Mouse (Mus musculus) layer of hippocampus, postnatal 10 days (tissue): ENCODE data around the gene Myh9. TPM values are rescaled to one million over a fixed set of nuclear protein-coding genes. Genes with fewer than 3 reads are reported as not detected.
A peak's percentile ranks its signal among the peaks of the same experiment; 100 is the strongest.

Experiments used
- DNase-seq, 2 experiments: peaks; one replicate each; pipeline ENCODE4 v3.0.0; 2021; ENCODE audit warnings: low spot score in 2 of 2
- long read RNA-seq: library from polyadenylated mRNA; stranded (forward); transcript quantifications from one replicate; pipeline ENCODE4 v2.0.0, GENCODE M21; 2023
- total RNA-seq, 2 experiments: library from RNA; stranded (reverse); gene quantifications; 2 replicates each; pipeline ENCODE4 v1.2.3; 2021

Gene Myh9
- 10 to 100 TPM; 65.2 to 75.2 TPM for total RNA-seq
- long read RNA-seq, full-length matches to known transcripts = 5 of 7 reads
- long read RNA-seq, partial matches to known transcripts = 1 of 7 reads
- long read RNA-seq, other reads (novel, unspliced or antisense) = 1 of 7 reads

DNA sequence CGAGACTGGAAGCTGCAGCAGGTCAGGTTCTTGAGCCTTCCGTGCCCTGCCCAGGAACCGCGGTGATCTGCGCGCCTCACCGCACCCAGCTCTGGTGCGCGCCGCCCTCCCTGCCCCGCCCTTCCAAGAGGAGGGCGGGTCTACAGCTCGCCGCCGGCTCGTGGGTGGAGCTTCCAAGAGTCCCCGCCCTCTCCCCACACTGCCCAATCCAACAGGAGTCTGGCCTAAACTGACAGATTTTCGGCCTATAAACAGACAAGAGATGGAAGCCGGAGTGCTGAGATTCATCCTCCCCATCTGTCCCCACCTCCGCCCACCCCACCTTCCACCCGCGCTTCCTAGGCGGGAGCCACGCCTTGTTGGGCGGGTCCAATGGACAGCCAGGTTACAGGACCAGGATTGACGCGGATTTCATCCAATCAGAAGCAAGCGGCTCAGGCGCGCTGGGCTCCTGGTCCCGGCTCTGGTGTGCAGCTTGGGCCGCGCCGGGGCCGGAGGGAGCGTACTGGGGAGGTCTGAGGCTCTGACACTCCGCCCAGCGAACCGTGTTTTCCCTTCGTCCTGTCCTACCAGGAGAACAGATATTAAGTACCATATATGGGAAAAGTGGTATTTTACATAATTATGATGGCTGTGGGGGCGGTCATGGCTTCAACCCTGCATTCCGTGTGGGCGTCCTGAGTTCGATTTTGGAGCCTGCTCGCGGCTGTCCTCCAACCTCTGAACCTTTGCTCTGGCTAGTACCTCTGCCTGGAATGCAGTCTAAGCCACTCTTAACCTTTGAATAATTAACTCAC lies at the start of gene Myh9:
Gene Myh9, minus strand, starts transcription at position 129 of the 797 bp plus-strand sequence.
- DNase-seq = peak; percentile 98

GRCm38 (mm10) chr15:77891766-77892165 lies 49.8 kb upstream of the Myh9 start:
- DNase-seq = no peak

- no peak for DNase-seq
Observed at GRCm38 (mm10) chr15:77889761-77890422, 47.9 kb upstream of the Myh9 start.

DNA sequence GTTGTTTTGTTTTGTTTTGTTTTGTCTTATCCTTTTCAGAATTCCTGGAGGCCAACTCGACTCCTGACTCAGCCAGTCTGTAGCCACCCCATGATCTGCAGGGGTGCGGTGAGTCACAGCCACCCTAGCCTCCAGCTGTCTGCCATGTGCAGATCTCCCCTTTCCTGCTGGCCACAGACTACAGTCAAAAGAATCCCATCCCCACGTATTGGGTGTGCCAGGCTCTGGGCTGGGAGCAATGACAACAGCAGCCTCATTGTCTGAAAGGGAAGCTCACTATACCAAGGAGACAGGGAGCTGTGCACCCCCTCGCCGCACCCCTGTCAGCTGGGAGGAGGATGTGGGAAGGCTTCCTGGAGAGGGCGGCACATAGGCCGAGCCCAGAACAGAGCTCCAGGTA lies 46.3 kb upstream of the Myh9 start:
- DNase-seq = no peak

GRCm38 (mm10) chr15:77887093-77887488 lies 45.1 kb upstream of the Myh9 start:
- DNase-seq = no peak

DNA sequence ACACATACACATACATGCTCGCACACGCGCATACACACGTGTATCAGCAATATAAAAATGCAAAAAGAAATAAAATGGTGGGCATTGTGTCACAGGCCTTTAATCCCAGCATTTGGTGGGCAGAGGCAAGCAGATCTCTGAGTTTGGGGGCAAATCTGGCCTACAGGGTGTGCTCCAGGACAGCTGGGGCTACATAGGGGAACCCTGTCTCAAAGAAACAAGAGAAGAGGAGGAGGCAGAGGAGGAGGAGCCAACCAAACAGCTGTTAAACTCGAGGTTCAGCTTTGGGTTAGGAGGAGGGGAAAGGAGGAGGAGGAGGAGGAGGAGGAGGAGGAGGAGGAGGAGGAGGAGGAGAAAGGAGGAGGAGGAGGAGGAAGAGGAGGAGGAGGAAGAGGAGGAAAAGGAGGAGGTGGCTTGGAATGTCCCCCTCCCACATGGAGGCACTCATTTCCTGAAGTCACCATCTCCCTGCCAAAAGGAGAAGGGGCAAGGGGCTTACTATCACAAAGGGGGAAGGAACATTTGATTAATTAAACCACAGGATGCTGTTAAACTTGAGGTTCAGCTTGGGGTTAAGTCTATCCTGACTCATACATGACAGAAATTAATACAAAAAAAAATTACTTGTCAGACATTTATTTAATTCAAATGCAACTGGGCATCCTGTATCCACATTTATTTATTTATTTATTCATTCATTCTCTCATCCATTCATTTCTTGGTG lies 44.6 kb upstream of the Myh9 start:
- no peak for DNase-seq

GRCm38 (mm10) chr15:77885945-77886344 lies 44.0 kb upstream of the Myh9 start:
- DNase-seq = no peak

DNA sequence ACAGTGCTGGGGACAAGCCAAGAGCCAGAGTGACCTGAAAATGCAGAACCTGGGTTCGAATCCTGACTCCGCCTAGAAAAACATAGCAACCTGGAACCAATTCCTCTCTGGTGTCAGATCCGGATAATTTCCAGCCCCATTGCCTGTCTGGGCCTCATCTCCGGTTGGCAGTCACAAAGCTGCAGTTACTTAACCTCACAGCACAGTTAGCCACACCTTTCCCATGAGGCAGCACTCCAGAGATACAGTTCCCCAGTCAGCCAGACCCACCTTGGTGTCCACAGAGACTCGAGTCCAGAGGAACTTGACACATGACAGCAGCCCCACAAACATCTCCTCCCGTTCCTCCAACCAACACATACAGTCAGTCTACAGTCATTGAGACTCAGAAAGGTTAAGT lies 43.2 kb upstream of the Myh9 start:
- DNase-seq = no peak

DNA sequence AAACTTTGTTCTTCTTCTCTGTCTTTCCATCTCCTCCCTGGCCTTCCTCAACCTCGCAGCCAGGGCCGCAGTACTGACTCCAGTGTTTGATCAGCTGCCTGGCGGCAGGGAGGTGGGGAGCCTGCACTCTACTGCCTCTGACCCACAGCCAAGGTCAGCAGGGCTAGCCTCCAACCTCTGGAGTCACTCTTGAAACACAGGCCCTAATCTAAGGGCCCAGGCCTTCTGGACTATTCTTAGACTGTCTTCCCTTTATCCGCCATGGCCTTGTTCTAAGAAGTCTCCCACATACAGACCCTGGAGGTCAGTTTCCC lies 41.7 kb upstream of the Myh9 start:
- no peak for DNase-seq

- DNase-seq = no peak
Observed at GRCm38 (mm10) chr15:77882797-77883696, 41.1 kb upstream of the Myh9 start.

DNA sequence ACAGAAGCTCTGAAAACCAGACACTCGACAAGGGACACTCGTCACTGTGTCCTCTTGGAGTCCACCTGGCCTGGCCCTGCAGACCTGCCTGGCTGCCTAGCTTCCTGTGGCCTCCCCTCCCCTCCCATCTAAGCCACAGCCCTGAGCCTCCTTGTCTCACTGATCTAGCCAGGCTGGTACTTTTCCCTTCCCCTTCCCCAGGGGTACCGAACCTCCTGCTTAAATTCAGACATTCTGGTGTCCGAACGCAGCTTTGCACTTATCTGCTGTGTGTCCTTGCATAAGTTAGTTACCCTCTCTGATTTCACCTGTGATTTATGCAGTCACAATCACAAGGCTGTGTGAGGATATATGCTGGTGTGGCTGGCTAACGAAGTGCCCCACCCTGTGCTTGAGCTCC lies 40.3 kb upstream of the Myh9 start:
- no peak for DNase-seq

GRCm38 (mm10) chr15:77881698-77882097 lies 39.7 kb upstream of the Myh9 start:
- no peak for DNase-seq

DNA sequence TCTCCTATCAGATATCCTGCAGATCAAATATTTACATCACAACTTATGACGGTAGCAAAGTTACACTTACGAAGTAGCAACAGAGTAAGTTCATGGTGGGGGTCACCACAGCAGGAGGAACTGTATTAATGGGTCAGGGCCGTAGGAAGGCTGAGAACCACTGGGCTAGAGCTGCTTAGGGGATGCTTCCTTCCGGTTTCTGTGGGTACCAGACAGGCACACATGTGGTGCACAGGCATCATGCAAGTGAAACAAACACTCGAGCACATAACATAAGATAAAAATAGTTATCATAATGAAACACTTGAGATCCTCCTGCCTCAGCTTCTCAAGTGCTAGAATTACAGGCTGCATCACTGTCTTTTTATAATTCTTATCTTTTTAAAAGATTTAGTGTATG lies 38.8 kb upstream of the Myh9 start:
- DNase-seq = no peak

DNA sequence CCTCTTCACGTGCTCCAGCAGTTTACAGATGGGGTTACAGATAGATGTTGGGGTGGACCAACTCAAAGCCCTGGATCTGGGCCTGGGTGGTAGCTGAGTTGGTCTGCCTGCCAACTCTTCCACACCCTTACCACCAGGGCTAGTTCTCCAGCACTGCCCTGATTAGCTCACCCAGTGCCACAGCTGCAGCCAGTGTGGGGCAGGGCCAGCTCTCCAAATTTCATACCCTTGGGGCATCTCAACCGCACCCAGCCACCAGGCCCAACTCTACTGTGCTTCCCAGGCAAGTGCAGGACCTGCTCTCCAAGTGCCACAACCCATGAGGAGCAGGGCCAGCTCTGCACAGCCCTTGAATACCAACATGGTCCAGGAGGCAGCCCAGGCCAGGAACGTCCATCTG lies 37.8 kb upstream of the Myh9 start:
- no peak for DNase-seq

GRCm38 (mm10) chr15:77877209-77877608 lies 35.2 kb upstream of the Myh9 start:
- DNase-seq = no peak

DNA sequence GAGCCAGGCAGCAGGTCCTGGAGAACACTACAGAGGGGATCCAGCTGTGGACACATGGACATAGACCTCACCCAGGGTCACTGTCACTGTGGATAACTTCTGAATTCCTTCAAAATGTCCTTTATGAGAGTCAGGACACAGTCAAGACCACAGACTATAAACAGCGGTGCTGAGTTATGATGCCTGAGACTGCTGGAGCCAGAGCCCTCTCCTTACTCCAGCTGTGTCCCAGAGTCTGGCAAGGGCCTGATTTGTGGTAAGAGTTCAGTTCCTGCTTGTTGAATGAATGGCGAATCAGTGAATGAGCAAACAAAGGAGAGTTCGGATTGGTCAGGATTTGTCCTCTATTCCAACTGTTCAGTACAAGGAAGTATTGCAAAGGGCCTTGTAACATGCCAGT lies 34.7 kb upstream of the Myh9 start:
- DNase-seq = no peak

DNA sequence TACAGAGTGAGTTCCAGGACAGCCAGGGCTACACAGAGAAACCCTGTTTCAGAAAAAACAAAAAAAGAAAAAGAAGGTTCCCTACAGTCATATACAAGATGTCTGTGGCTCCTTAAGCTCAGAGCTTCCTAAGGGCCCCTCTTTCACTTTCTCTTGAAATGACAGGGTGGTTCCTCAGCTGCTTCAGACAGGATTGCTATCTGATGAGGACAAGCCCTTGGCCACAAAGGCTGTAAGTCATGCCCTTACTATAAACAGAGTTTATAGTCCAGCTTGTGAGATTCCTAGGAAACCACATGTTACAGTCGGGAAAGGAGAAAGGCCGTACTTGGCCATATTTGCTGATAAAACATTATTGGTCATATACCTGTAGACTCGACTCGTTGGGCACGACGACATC lies 34.0 kb upstream of the Myh9 start:
- DNase-seq = no peak

DNA sequence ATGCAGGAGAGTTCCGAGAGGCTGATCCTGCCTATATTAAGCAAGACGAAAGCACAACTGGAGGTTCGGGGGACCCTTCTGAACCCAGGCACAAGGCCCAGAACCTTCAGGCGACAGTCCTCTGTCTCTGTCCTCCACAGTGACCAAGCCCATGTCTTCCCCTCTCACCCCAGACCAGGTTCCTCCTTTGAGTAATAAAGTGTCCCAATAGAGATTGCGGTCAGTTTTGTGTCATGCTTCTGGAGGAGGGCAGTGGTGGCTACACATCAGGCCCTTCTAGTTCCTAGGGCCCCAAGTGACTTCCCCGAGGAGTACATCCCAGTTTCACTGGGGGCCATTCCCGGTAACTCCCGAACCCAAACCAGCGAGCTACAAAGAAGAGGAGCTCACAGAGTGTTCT lies 32.8 kb upstream of the Myh9 start:
- no peak for DNase-seq

- no peak for DNase-seq
Observed at GRCm38 (mm10) chr15:77874310-77874709, 32.3 kb upstream of the Myh9 start.

GRCm38 (mm10) chr15:77873564-77873963 lies 31.6 kb upstream of the Myh9 start:
- DNase-seq = no peak

GRCm38 (mm10) chr15:77872996-77873395 lies 31.0 kb upstream of the Myh9 start:
- DNase-seq = no peak
